Mouse (Mus musculus): Measurements from ENCODE around the gene Acvrl1.
A peak's percentile ranks its signal among the peaks of the same experiment; 100 is the strongest.

Gene Acvrl1

GRCm38 (mm10) chr15:101128181-101129089 lies at the start of gene Acvrl1:
Gene Acvrl1, plus strand, starts transcription at chr15:101128522.
- DNase-seq (ENCODE audit: low read depth), result no peak

- peak; percentile 27 for DNase-seq (ENCODE audit: low read depth)
Measured at GRCm38 (mm10) chr15:101078731-101079156, 49.6 kb upstream of the Acvrl1 start.

GRCm38 (mm10) chr15:101080031-101080520 lies 48.2 kb upstream of the Acvrl1 start:
- no peak for DNase-seq (ENCODE audit: low read depth)

GRCm38 (mm10) chr15:101081035-101081548 lies 47.2 kb upstream of the Acvrl1 start:
- no peak for DNase-seq (ENCODE audit: low read depth)

GRCm38 (mm10) chr15:101082236-101082635 lies 46.1 kb upstream of the Acvrl1 start:
- DNase-seq (ENCODE audit: low read depth), result no peak

GRCm38 (mm10) chr15:101084499-101084898 lies 43.8 kb upstream of the Acvrl1 start:
- no peak for DNase-seq (ENCODE audit: low read depth)

GRCm38 (mm10) chr15:101086451-101086850 lies 41.9 kb upstream of the Acvrl1 start:
- DNase-seq (ENCODE audit: low read depth), result no peak

GRCm38 (mm10) chr15:101086956-101087355 lies 41.4 kb upstream of the Acvrl1 start:
- DNase-seq (ENCODE audit: low read depth), result no peak

GRCm38 (mm10) chr15:101088291-101088690 lies 40.0 kb upstream of the Acvrl1 start:
- no peak for DNase-seq (ENCODE audit: low read depth)

GRCm38 (mm10) chr15:101091551-101091950 lies 36.8 kb upstream of the Acvrl1 start:
- DNase-seq (ENCODE audit: low read depth), result no peak

- DNase-seq (ENCODE audit: low read depth), result no peak
Measured at GRCm38 (mm10) chr15:101092121-101092828, 36.0 kb upstream of the Acvrl1 start.

GRCm38 (mm10) chr15:101092829-101093648 lies 35.3 kb upstream of the Acvrl1 start:
- DNase-seq (ENCODE audit: low read depth), result no peak

- no peak for DNase-seq (ENCODE audit: low read depth)
Measured at GRCm38 (mm10) chr15:101093988-101094387, 34.3 kb upstream of the Acvrl1 start.

GRCm38 (mm10) chr15:101094979-101095378 lies 33.3 kb upstream of the Acvrl1 start:
- DNase-seq (ENCODE audit: low read depth), result no peak

GRCm38 (mm10) chr15:101095392-101095791 lies 32.9 kb upstream of the Acvrl1 start:
- DNase-seq (ENCODE audit: low read depth), result no peak

GRCm38 (mm10) chr15:101097985-101098651 lies 30.2 kb upstream of the Acvrl1 start:
- no peak for DNase-seq (ENCODE audit: low read depth)

GRCm38 (mm10) chr15:101100996-101101395 lies 27.3 kb upstream of the Acvrl1 start:
- DNase-seq (ENCODE audit: low read depth), result no peak

GRCm38 (mm10) chr15:101103605-101104304 lies 24.6 kb upstream of the Acvrl1 start:
- DNase-seq (ENCODE audit: low read depth), result no peak

- DNase-seq (ENCODE audit: low read depth), result peak; percentile 82
Measured at GRCm38 (mm10) chr15:101105496-101105994, 22.8 kb upstream of the Acvrl1 start.

- DNase-seq (ENCODE audit: low read depth), result no peak
Measured at GRCm38 (mm10) chr15:101106011-101106410, 22.3 kb upstream of the Acvrl1 start.

All from naive thymus-derived CD4-positive, alpha-beta T cell, adult 2 months (primary cell).